Mouse (Mus musculus) erythroblast, embryonic 14.5 days (primary cell): ENCODE measurements around the gene Utrn.

Experiments
- GATA1 ChIP-seq: IDR thresholded peaks from 2 replicates; pipeline ENCODE4 v1.6.1; 2012; ENCODE audit warnings: low read length, inconsistent platforms, mixed read lengths
- TAL1 ChIP-seq: IDR thresholded peaks from 3 replicates; pipeline ENCODE4 v1.6.1; 2012; ENCODE audit warnings: low read length, inconsistent platforms, mixed read lengths

- no peak for TF ChIP-seq GATA1
- no peak for TF ChIP-seq TAL1
These were observed 333.9 kb downstream of the Utrn start for GRCm38 (mm10) chr10:12535272-12535671.
